Mouse (Mus musculus): ENCODE data around the gene Hmga1. TPM values are rescaled to one million over a fixed set of nuclear protein-coding genes. Genes with fewer than 3 reads are reported as not detected.

The Hmga1 gene
- total RNA-seq, 2 experiments from 2014 or later: 31.9 to 32.7 TPM

Other genes starting within 250 kb of the Hmga1 start
- under 1 TPM in 1 of 2 experiments, not detected in 1; 0.07 TPM for gene Grm4, start 35.1 kb upstream of the Hmga1 start, total RNA-seq (2021)
- 1 to 10 TPM; 2.8 to 4.0 TPM for gene AI413582, start 9.3 kb downstream of the Hmga1 start, total RNA-seq (2021)
- 100 to 1,000 TPM; 249 to 272 TPM for gene Nudt3, start 67.0 kb downstream of the Hmga1 start, total RNA-seq (2021)
- gene RPS10-NUDT3, start 78.7 kb downstream of the Hmga1 start, total RNA-seq (2021): 1 to 10 TPM in 1 of 2 experiments, not detected in 1; 1.5 TPM
- gene Rps10, start 80.2 kb downstream of the Hmga1 start, total RNA-seq (2021): 100 to 1,000 TPM; 400 to 411 TPM
- under 1 TPM in 1 of 2 experiments, not detected in 1; 0.33 TPM for gene Pacsin1, start 99.0 kb downstream of the Hmga1 start, total RNA-seq (2021)
- not detected for gene Spdef, start 172.5 kb downstream of the Hmga1 start, total RNA-seq (2021)